Mouse (Mus musculus) ovary, postnatal 10 days (tissue): ENCODE results near the gene Fam222a.

ENCODE experiments used
- DNase-seq: peaks from one replicate; pipeline ENCODE4 v3.0.0; 2022; ENCODE audit warnings: low spot score

Gene Fam222a

GRCm38 (mm10) chr5:114656305-114656704, 88.5 kb downstream of the Fam222a start:
- DNase-seq: no peak

- DNase-seq: no peak
Measured at GRCm38 (mm10) chr5:114657426-114657825, 89.6 kb downstream of the Fam222a start.

GRCm38 (mm10) chr5:114658255-114658654, 90.4 kb downstream of the Fam222a start, which contains the start of gene Trpv4:
Trpv4 (minus strand) TSS chr5:114658421.
- DNase-seq: no peak

- no peak for DNase-seq
Measured at GRCm38 (mm10) chr5:114661029-114661428, 93.2 kb downstream of the Fam222a start.
